Mouse (Mus musculus): ENCODE data around the gene Snx9.

Gene Snx9

GRCm38 (mm10) chr17:5845376-5845775 lies 4.2 kb downstream of the Snx9 start:
- DNase-seq (ENCODE audit: low spot score): no peak

DNA sequence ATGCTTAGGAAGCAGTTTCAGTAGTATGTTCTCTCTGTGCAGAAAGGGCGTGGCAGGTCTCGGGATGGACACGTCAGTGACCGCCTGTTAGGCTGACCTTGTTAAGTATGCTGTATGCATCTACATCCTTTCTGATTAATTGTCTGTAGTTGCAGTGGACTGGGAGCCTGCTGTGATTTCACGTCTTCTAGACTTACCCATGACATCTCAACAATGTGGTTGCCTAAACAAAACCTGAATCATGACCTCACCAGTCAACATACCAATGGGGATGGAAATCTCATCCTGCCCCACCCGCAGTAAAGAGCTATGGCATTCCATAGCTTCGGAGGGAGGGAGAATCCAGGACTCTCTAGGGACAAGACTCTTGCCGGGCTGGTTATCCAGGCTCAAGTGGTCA lies 5.0 kb downstream of the Snx9 start:
- DNase-seq (ENCODE audit: low spot score): no peak

DNA sequence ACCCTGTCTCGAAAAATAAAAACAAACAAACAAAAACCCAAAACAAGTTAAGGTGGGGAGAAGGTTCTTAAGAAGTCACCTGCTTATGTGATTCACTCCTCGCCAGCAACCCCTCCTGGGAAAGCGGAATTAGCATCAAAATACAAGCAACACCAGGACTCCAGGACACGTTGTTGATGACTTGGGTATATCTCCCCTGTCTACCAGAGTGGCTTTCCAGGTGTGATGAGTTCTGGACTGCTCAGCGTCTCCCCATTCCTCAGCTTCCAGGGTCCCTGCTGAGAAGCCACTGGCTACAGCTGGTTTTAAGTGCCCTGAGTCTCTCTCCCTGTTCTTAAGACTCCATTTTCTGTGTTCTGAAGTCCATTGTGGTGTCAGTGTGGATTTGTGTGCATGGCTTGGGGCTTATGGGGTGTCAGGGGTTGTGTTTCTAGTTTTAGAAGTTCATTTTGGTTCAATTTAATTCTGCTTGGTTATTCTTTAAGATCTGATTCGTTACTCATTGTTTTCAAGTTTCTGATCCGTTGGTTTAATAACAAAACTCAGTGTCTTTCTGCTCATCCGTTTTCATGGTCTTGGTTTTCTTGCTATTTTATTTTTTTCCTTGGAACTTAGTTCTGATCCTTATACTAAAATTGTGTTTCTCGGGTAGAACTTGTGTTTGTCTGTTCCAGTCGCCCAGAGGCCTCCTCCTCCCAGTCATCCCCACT lies 7.7 kb downstream of the Snx9 start:
- no peak for DNase-seq (ENCODE audit: low spot score)

DNA sequence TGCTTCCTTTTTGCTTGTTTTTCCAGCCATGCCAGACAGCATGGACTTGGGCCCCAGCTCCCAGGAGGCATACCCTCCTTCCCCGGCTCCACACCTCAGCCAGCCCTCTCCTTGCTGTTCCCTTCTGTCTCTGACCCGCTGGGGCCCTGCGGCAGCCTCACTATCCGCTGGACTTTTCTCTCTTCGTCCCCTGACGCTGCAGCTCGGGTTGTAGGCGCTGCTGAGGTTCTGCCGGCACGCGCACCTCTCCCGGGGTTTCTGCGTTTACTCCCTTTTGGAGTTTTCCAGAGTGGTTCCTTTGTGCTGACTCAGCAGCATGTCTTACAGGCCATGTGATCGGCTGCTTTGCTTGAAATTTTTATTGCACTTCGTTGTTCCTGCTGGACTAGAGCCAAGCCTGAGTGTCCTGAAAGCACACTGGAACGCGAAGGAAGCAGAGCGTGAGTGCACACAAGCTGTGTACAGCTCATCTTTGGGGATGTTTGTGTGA lies 8.3 kb downstream of the Snx9 start:
- DNase-seq (ENCODE audit: low spot score): no peak

- no peak for DNase-seq (ENCODE audit: low spot score)
Observed at GRCm38 (mm10) chr17:5850031-5850430, 8.9 kb downstream of the Snx9 start.

DNA sequence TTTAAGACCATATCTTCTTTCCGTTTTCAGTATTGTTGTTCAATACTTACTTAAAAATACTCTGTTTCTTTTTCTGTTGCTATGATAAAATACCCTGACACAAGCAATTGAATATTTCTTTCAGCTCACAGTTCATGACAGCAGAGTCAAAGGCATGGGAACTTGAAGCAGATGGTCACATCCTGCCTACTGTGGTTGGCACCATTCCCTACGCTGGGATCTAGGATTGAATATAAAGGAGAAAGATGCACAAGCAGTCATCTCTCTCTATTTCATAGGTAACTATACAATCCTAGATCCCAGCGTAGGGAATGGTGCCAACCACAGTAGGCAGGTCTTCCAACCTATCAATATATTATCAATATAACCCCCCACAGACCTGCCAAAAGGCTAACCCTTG lies 9.3 kb downstream of the Snx9 start:
- no peak for DNase-seq (ENCODE audit: low spot score)

GRCm38 (mm10) chr17:5853936-5854335 lies 12.8 kb downstream of the Snx9 start:
- DNase-seq (ENCODE audit: low spot score): no peak

- DNase-seq (ENCODE audit: low spot score): no peak
Observed at GRCm38 (mm10) chr17:5855560-5855959, 14.4 kb downstream of the Snx9 start.

DNA sequence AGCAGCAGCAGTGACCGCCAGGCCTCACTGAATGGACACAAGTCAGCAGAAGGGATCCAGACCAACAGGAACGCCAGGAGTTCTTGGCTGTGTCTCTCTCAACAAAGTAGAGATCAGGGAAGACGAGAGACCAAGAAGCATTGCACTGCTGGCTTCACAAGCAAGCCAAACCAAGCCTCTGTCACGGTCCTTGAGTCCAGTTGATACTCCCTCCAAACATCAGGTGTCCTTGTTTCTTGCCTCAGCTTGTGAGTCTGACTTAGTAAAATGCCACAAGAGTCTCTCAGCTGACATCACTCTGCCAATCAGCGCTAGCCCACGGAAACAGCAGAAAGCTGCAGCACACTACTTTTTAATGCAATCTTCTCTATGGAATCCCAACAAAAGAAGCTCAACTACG lies 15.3 kb downstream of the Snx9 start:
- DNase-seq (ENCODE audit: low spot score): no peak

GRCm38 (mm10) chr17:5857206-5857605 lies 16.1 kb downstream of the Snx9 start:
- DNase-seq (ENCODE audit: low spot score): no peak

DNA sequence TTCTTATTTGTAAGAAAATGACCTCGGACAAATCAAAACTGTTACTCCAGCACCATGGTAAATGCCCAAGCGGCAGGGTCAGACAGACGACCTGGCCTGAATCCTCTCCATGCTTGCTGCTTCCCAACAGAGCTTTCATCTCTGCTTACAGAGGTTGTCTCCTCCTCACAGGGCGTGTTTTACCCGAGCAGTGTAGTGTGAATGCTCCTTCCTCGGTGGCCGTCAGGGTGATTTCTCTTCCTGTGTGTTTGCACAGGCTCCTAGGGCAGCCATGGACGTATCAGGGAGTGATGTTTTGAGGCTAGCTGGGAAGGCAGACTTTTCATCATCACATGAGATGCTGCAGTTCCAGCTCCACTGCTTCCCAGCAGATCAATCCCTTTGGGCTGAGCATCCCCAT lies 17.1 kb downstream of the Snx9 start:
- no peak for DNase-seq (ENCODE audit: low spot score)

- no peak for DNase-seq (ENCODE audit: low spot score)
Observed at GRCm38 (mm10) chr17:5862285-5862684, 21.2 kb downstream of the Snx9 start.

DNA sequence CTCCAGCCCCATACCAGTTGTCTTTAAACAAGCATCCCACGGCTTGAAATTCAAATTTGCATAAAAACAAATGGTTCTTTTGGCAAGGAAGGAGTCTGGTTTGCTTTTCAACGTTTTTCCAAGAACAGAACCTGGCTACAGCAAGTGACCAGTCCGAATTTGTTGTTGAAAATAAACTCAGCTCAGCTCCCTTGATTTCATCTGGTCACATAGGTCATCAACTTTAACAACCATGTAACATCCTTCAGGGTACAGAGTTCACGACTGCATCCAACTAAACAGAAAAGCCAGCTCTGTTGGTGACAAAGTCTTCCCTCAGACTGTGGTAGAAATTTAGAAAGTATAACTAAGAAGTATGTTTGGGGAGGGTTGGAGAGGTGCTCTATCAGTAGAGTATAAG lies 21.7 kb downstream of the Snx9 start:
- no peak for DNase-seq (ENCODE audit: low spot score)

- no peak for DNase-seq (ENCODE audit: low spot score)
Observed at GRCm38 (mm10) chr17:5863745-5864144, 22.6 kb downstream of the Snx9 start.

GRCm38 (mm10) chr17:5867456-5867855 lies 26.3 kb downstream of the Snx9 start:
- DNase-seq (ENCODE audit: low spot score): no peak

DNA sequence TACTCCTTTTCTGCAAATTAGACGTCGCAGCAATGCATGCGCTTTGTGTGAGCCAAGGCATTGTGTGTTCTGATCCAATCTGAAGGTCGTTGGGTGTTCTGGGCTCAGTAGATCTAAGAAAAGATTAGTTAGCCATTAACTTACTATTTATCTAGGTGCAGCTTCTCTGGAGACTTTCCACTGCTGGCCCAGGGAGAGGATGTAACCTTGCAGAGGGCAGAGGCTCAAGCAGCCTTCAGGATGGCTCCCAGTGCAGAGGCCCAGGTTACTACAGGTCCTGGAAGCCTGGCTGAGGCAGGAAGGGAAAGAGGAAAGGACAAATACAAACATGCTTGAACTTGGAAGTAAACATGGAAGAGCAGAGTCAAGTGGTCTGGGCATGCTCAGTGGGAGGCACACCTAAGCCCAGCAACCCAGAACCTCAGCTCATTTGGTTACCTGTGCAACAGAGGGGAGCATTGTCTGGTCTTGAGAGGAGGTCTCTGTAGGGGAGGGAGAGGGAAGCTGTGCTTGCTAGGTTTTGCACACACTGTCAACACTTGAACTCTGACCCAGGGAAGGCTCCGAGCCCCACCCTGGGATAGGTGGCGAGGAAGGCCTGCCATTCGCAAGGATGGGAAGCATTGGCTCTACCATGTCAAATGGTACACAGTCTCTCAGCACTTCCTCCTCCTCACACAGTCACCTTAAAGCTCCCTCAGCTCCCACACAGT lies 27.3 kb downstream of the Snx9 start:
- DNase-seq (ENCODE audit: low spot score): no peak

DNA sequence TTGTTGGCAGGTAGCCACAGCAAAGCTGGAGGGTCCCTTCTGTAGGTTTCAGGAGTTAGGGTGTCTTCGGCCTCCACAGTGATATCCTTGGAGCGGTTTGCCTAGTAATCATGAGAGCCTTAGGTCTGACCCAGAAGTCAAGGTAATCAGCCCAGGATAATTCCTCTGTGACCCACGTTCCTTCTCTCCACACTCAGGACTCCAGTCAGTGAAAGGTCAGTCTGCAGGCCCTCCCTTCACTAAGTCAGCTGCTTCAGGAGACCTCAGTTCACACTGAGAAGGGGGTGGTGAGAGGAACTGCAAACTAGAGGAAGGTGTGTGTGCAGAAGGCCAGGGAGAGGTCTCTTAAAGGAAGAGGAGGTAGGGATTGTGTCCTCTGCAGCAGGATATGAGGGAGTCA lies 28.3 kb downstream of the Snx9 start:
- no peak for DNase-seq (ENCODE audit: low spot score)

DNA sequence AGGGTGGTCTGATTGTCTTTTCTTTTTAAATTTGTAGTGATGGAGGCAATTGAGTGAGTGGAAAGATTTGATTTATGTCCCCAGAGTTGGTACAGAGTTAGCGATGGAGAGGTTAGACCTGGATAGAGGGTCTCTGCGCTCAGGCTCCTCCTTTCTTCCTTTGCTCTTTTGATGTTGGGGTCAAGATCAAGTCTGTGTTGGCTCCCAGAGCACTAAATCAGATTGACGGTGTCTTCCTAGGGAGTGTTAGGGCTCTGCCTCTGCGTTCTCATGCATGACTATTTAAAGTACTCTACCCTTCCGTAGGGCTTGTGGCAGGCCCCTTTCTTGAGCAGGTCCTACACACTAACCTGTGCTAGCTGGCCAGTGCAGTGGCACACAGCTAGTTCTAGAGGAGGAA lies 28.9 kb downstream of the Snx9 start:
- no peak for DNase-seq (ENCODE audit: low spot score)

- DNase-seq (ENCODE audit: low spot score): no peak
Observed at GRCm38 (mm10) chr17:5870696-5871095, 29.6 kb downstream of the Snx9 start.

DNA sequence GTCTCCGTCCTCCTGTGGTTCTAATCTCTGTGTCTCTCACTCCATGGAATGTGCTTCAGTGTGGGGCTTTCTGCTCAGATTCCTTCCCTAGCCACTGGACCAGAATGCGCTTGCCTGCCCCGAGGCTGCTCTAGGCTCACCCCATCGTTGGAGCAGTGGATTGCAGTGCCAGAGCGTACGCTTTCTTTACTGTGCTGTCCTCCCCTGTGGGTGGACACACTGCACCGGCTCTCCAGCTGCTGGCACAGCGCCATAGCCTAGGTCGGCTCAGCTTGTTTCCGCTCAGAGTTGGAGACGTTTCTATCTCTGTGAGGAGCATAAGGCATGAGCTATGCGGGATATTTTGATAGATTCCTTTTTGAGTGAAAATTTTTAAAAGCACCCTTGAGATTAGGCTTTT lies 31.4 kb downstream of the Snx9 start:
- no peak for DNase-seq (ENCODE audit: low spot score)

DNA sequence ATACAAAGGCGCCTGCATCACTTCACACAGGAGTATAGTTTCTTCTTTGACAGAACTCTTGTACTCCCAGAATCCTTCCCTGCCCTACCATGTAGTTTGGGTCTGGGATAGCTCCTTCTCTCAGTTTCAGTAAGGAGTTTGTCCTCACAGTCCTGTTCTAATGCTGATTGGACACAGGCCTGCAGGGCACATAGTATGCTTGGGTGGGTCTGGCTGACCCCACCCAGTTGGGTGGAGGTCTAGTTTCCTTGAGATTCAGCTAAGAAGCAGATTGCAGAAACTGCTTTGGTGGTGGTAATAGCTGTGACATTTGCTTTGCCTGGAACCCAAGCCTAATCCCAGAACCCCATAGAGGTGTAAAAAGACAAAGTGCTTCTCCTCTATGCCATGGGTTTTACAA lies 33.4 kb downstream of the Snx9 start:
- no peak for DNase-seq (ENCODE audit: low spot score)

GRCm38 (mm10) chr17:5877611-5878157 lies 36.6 kb downstream of the Snx9 start:
- no peak for DNase-seq (ENCODE audit: low spot score)

DNA sequence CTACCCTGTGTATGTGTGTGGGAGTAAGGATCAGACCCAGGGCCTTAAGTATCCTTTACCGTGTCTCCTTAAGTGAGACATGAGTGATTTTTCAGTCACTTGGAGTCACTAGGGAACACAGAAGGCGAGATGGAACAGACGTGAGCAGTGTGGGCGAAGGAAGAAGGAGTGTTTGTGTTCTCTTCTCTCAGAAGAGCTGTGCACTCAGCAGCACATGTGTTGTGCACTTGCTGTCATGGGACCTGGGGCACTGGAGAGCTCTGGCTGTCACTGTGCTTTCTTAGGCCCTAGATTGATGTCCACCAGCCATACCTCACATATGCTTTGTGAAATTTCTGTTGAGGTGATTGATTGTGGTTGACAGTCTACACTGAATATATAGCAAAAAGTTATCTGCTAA lies 37.7 kb downstream of the Snx9 start:
- no peak for DNase-seq (ENCODE audit: low spot score)

DNA sequence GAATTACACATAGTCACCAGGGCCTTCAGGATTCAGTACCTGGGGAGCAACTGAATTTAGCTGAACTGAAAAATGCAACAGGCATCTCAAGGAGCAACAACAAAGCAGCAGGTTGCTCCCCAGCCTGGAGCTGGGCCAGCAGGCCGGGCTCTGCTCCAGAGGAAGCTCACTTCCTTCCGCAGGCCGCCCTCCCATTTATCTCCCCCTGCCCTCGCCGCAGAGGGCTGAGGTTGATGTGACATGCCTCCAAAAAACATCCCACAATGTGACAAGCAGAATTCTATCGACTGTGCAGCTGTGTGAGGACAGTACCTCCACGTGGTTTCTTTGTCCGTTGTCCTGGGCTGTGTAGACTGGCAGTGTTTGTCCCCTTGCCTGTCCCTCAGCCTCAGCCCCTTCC lies 44.3 kb downstream of the Snx9 start:
- DNase-seq (ENCODE audit: low spot score): no peak

Data from c-Kit-positive CD71-positive TER-119-positive erythroid progenitor cells, embryonic 14.5 days (primary cell).